Mouse (Mus musculus) cortical plate, adult 2 months (tissue): ENCODE data around the gene Gsc2.

ENCODE experiments used
- CTCF ChIP-seq: fragments of 200-500 bp; IDR thresholded peaks from 2 replicates; pipeline ENCODE4 v1.5.1; 2011; ENCODE audit warnings: mild to moderate bottlenecking, control low read depth, low read length; ENCODE audit not compliant: insufficient read depth; ENCODE audit errors: extremely low read depth
- POLR2A ChIP-seq: fragments of 200-500 bp; IDR thresholded peaks from 2 replicates; pipeline ENCODE4 v1.6.1; 2011; ENCODE audit warnings: mild to moderate bottlenecking, low read length, control low read depth; ENCODE audit not compliant: insufficient read depth; ENCODE audit errors: extremely low read depth

- TF ChIP-seq POLR2A (no peak), CTCF (no peak)
Observed at GRCm38 (mm10) chr16:17936776-17937175, 21.9 kb upstream of the Gsc2 start.
